Mouse (Mus musculus) E14TG2a.4 (cell line): ENCODE measurements around the gene Borcs7.

Experiments used
- CTCF ChIP-seq: conservative IDR thresholded peaks from 2 replicates; pipeline ENCODE4 v1.5.1; 2014; ENCODE audit warnings: low read length
- NANOG ChIP-seq: IDR thresholded peaks from 2 replicates; pipeline ENCODE4 v1.6.1; 2014; ENCODE audit warnings: borderline replicate concordance, low read length, mixed read lengths
- POU5F1 ChIP-seq: IDR thresholded peaks from 2 replicates; pipeline ENCODE4 v1.6.1; 2014; ENCODE audit warnings: low read length, borderline replicate concordance

DNA sequence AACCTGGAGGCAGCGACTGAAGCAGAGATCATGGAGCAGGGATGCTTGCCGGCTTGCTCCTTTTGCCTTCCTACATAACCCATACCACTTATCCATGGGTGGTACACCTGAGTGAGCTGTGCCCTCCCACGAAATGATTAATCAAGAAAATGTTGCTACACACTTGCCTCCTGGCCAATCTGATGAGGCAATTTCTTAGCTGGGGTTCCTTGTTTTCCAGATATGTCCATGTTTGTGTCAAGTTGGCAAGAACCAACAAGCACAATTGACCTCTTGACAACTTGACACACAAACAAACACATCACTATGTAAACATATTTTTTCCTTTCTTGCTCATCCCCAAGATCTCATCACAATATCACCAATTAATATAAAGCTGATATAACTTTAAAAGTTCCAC is 14.1 kb upstream of the Borcs7 start:
- TF ChIP-seq CTCF = no peak
- TF ChIP-seq NANOG = no peak
- no peak for TF ChIP-seq POU5F1
